8 mouse cellular contexts compared by ENCODE assay signal in the genomic region with DNA sequence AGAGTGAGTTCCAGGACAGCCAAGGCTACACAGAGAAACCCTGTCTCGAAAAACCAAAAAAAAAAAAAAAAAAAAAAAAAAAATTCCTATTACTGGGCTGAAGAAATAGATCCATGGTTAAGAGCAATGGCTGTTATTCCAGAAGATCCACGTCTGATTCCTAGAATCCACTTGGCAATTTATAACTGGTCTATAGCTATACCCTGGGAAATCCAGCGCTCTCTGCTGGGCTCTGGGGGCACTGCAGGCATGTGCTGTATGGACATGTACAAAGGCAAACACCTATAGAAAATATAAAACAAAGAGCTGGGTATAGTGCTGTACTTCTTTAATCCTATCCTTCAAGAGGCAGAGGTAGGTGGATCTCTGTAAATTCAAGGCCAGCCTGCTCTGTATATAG. TPM values are rescaled to one million over a fixed set of nuclear protein-coding genes. Genes with fewer than 3 reads are reported as not detected.
DNase-seq lines count a peak whose midpoint lies in the region; ATAC-seq and TF ChIP-seq lines count a peak whose summit lies in the region.

No protein-coding gene starts in this region.

- no peaks in the 10 kb centered on the region; the same call in 1 of the 2 replicates for H3K79me2 ChIP-seq in MEL (ENCODE audit: control insufficient read depth, insufficient read depth, low read length, poor library complexity)

- no peaks in the 10 kb centered on the region for H3K4me1 ChIP-seq in kidney, embryonic 14.5 days (ENCODE audit: control insufficient read depth, insufficient read depth, low read length)
- no peaks in the 10 kb centered on the region for H3K4me1 ChIP-seq in MEL (ENCODE audit: control insufficient read depth in 1 of 2, insufficient read depth in 2 of 2, low read length in 2 of 2)

- no peak for TF ChIP-seq EP300 in MEL (IDR thresholded peaks at IDR 0.05; ENCODE audit: low read depth in 1 of 2, low read length in 2 of 2)

- peak; percentile 27 to 37 for DNase-seq in kidney, postnatal 4 days
- DNase-seq in MEL (ENCODE audit: low read depth, low spot score) (peak; percentile 73), MN1 (ENCODE audit: low spot score) (no peak)
- DNase-seq in induced T-regulatory cell, adult 2 months (ENCODE audit: low read depth): peak; percentile 62
- peak; percentile 19 to 47 for DNase-seq in spleen, postnatal 14 days (ENCODE audit: low spot score in 2 of 2)
- DNase-seq in Muller cell, postnatal 12 days (ENCODE audit: inconsistent ontology term): no peak
- DNase-seq in layer of hippocampus, adult 18-20 months (ENCODE audit: low spot score in 2 of 2): no peak

- no peaks in the 10 kb centered on the region for H3K9me3 ChIP-seq in kidney, embryonic 14.5 days (ENCODE audit: control insufficient read depth, low read length)
- H3K9me3 ChIP-seq in MEL (replicated peaks; ENCODE audit: insufficient read depth, low read length): no peaks in the 10 kb centered on the region

- TF ChIP-seq RAD21 in MEL (IDR thresholded peaks at IDR 0.05; ENCODE audit: low read depth, low read length): no peak; the same call in 1 of the 2 replicates

- H3K4me3 ChIP-seq in kidney, embryonic 14.5 days (ENCODE audit: low read length): no peak overlapping the region
- no peak overlapping the region for H3K4me3 ChIP-seq in MEL (ENCODE audit: control insufficient read depth in 1 of 2, insufficient read depth in 1 of 2, low read depth in 2 of 2, low read length in 2 of 2)

- peaks cover 43% of the 10 kb centered on the region for H3K36me3 ChIP-seq in kidney, embryonic 14.5 days (ENCODE audit: control insufficient read depth, insufficient read depth, low read length)
- peaks cover 0 to 26% of the 10 kb centered on the region in 2 experiments; a peak in 3 of 4 replicates for H3K36me3 ChIP-seq in MEL (ENCODE audit: control insufficient read depth in 1 of 2, insufficient read depth in 2 of 2, low read length in 2 of 2)

- 81% methylated on average over 2 of the region's 3 CpGs for WGBS in kidney, embryonic 14.5 days

- peak; percentile 70 to 78 (median 74) for TF ChIP-seq CTCF in MEL (IDR thresholded peaks at IDR 0.05 in 2 of 3, conservative IDR thresholded peaks at IDR 0.05 in 1 of 3; ENCODE audit: control insufficient read depth in 1 of 3, insufficient read depth in 1 of 3, low read depth in 2 of 3, low read length in 3 of 3, poor library complexity in 1 of 3, severe bottlenecking in 1 of 3)

- no peak for TF ChIP-seq POLR2A in MEL (IDR thresholded peaks at IDR 0.05; ENCODE audit: control insufficient read depth in 1 of 2, insufficient read depth in 1 of 2, low read depth in 1 of 2, low read length in 2 of 2, poor library complexity in 1 of 2)

- no peaks in the 10 kb centered on the region for H3K27me3 ChIP-seq in kidney, embryonic 14.5 days (ENCODE audit: control insufficient read depth, insufficient read depth, low read length)
- no peaks in the 10 kb centered on the region for H3K27me3 ChIP-seq in MEL (ENCODE audit: control insufficient read depth in 1 of 2, insufficient read depth in 2 of 2, low read length in 2 of 2)

- H3K9ac ChIP-seq in kidney, embryonic 14.5 days (ENCODE audit: low read depth, low read length): no peak overlapping the region
- no peak overlapping the region for H3K9ac ChIP-seq in MEL (ENCODE audit: control insufficient read depth, low read depth, low read length, poor library complexity, severe bottlenecking)

- H3K4me2 ChIP-seq in kidney, embryonic 14.5 days (replicated peaks; ENCODE audit: low read depth, low read length): no peak overlapping the region

- no peak overlapping the region for H3K27ac ChIP-seq in kidney, embryonic 14.5 days (ENCODE audit: low read depth, low read length)
- H3K27ac ChIP-seq in MEL (ENCODE audit: control insufficient read depth, low read depth, low read length): no peak overlapping the region

- ATAC-seq in kidney, embryonic 14.5 days (ENCODE audit: low FRiP score, low TSS enrichment): no peak

TF ChIP-seq in MEL, 35 proteins besides CTCF, POLR2A, EP300 and RAD21:
- TF ChIP-seq GABPA (IDR thresholded peaks at IDR 0.05; ENCODE audit: low read depth, low read length) (no peak), SMC3 (IDR thresholded peaks at IDR 0.05; ENCODE audit: low read depth, low read length) (peak; percentile 50)

RNA-seq across cellular contexts. Expression of a gene that starts 31.2 kb away (rescaled TPM):
- polyA plus RNA-seq in kidney, embryonic 14.5 days (2014; fragmentation: Nextera tagmentation; extraction: Ambion mirVana): 12.3 and 15.1 TPM in 2 replicates
- total RNA-seq in MEL (2012; rRNA removed): 1.6 and 2.0 TPM in 2 replicates
- polyA plus RNA-seq in MEL (2012; ENCODE audit: insufficient read depth in 1 of 2, insufficient read length in 2 of 2, low read depth in 1 of 2, low replicate concordance in 2 of 2, missing spikeins in 1 of 2): 1 to 10 TPM in 1 of 2 experiments, not detected in 1; 4.1 TPM
- total RNA-seq in layer of hippocampus, adult 18-20 months (2021): 1 to 10 TPM; 6.3 to 6.5 TPM

RNA-seq across cellular contexts. Expression of a gene that starts 31.2 kb away (rescaled TPM):
- 160 and 203 TPM in 2 replicates for polyA plus RNA-seq in kidney, embryonic 14.5 days (2014; fragmentation: Nextera tagmentation; extraction: Ambion mirVana)
- 71.8 and 90.7 TPM in 2 replicates for total RNA-seq in MEL (2012; rRNA removed)
- 100 to 1,000 TPM; 188 to 250 TPM for polyA plus RNA-seq in MEL (2012; ENCODE audit: insufficient read depth in 1 of 2, insufficient read length in 2 of 2, low read depth in 1 of 2, low replicate concordance in 2 of 2, missing spikeins in 1 of 2)
- 100 to 1,000 TPM; 268 to 281 TPM for total RNA-seq in layer of hippocampus, adult 18-20 months (2021)

Comparison
In these comparisons a context has a peak if more than half of its experiments do, and no peak if none do; other contexts are left out.
1. DNase-seq: peak in kidney, postnatal 4 days (2 of 2), MEL (single experiment), induced T-regulatory cell, adult 2 months (single experiment) and spleen, postnatal 14 days (2 of 2); none in MN1 (single experiment), Muller cell, postnatal 12 days (single experiment) and layer of hippocampus, adult 18-20 months (0 of 2).